Mouse (Mus musculus) left cerebral cortex, adult 6 months (tissue): ENCODE data around the gene Ccdc141. TPM values are rescaled to one million over a fixed set of nuclear protein-coding genes. Genes with fewer than 3 reads are reported as not detected.

Source experiments
- long read RNA-seq, 2 experiments: library from polyadenylated mRNA; unstranded; transcript quantifications; one replicate each; pipeline ENCODE4 v2.0.0; 2019 to 2020
- polyA plus RNA-seq: library from polyadenylated mRNA; unstranded; fragments of <200 nt; fragmentation: Nextera tagmentation; gene quantifications from 2 replicates; pipeline ENCODE4 v1.2.3, GENCODE M21; 2021

Gene Ccdc141
- polyA plus RNA-seq, result 4.0 and 6.1 TPM in 2 replicates
- long read RNA-seq, experiment 1, partial matches to known transcripts, result 19 of 24 reads
- long read RNA-seq, experiment 1, other reads (novel, unspliced or antisense), result 5 of 24 reads
- long read RNA-seq, experiment 2, partial matches to known transcripts, result 10 of 11 reads
- long read RNA-seq, experiment 2, other reads (novel, unspliced or antisense), result 1 of 11 reads

DNA sequence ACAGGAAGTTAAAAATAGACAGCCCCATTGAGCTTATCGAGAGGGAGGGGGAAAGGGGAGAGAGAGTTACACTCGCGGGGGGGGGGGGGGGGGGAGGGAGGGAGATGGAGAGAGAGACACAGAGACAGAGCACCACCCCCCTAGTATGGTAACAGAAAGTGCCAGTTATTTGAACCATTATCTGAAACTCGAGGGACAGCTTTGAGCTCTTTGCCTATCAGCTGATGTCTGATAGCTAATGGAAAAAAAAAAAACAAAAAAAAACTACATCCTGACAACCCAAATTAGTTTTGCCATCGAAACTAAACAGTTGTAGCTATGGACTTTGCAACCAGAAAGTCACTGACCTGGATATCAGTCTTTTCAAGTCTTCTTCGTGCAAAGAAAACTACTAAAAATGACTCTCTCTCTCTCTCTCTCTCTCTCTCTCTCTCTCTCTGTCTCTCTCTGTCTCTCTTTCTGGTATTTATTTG lies at the start of gene Ccdc141:
Gene Ccdc141 (minus strand): TSS at position 4 of the 473 bp plus-strand sequence.

DNA sequence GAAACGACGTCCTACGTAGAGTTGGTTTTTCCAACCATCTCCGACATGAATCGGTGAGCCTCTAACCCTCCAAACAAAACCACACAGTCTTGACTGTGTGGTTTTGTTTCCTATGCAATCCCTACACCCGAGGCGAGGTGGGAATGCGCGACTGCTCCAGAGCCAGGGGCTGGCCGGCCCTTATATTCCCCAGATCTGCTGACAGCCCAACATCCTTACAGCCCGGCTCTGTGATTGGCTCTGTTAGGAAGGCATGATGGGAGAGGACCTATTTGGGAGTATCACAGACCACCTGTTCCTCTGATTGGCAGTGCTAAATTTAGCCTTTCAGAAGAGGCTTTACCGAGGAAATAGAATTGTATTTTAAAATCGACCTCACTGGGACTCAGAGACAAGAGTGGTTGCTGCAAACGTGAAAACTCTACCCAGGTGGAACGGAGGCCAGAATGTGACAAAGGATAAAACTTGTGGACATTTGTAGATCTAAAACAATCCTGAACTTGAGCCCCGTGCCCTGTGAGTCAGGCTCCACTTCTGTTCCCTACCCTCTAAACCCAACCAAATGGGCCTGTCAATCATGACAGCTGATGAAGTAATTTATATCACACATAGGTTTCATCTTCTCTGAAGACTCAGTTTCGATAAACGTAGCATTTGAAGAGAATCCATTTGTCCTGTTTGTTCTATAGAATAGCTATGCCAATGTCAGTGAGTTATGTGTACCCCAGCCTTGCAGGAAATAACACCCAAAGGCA lies 187.9 kb downstream of the Ccdc141 start, which contains the start of gene Ttn:
Gene Ttn (minus strand): TSS at position 157 of the 755 bp plus-strand sequence.

Other genes starting within 250 kb of the Ccdc141 start
- gene Ttn, start 188.1 kb downstream of the Ccdc141 start, polyA plus RNA-seq, result 0.05 and 0.09 TPM in 2 replicates
- gene Sestd1, start 110.0 kb upstream of the Ccdc141 start, polyA plus RNA-seq, result 10.1 and 11.2 TPM in 2 replicates